Mouse (Mus musculus): Measurements from ENCODE around the gene Zbtb16.

GRCm38 (mm10) chr9:48678426-48679358 is 157.3 kb downstream of the Zbtb16 start:
- TF ChIP-seq CTCF (IDR thresholded peaks at IDR 0.05; ENCODE audit: extremely low read depth, insufficient read length, insufficient replicate concordance, low read depth, low read length) (no peak), POLR2A (IDR thresholded peaks at IDR 0.05; ENCODE audit: low read depth, low read length) (no peak)
